Mouse (Mus musculus) megakaryocyte, embryonic 14.5 days (primary cell): ENCODE data around the gene Pip. TPM values are rescaled to one million over a fixed set of nuclear protein-coding genes. Genes with fewer than 3 reads are reported as not detected.

Experiments used
- H3K27me3 ChIP-seq: replicated peaks from 2 replicates; pipeline ENCODE3; 2012; ENCODE audit warnings: inconsistent platforms
- H3K36me3 ChIP-seq: replicated peaks from 2 replicates; pipeline ENCODE3; 2012; ENCODE audit warnings: low read length, inconsistent platforms, mixed read lengths
- H3K4me1 ChIP-seq: 2 replicates; pipeline ENCODE4 v1.6.1; 2012; ENCODE audit warnings: inconsistent platforms
- H3K4me3 ChIP-seq: replicated peaks from 2 replicates; pipeline ENCODE3; 2012; ENCODE audit warnings: moderate library complexity, mild to moderate bottlenecking, inconsistent platforms
- H3K9me3 ChIP-seq: 2 replicates; pipeline ENCODE4 v1.6.1; 2012; ENCODE audit warnings: inconsistent platforms
- FLI1 ChIP-seq: IDR thresholded peaks from 2 replicates; pipeline ENCODE4 v1.6.1; 2012; ENCODE audit warnings: low read length, inconsistent platforms, mixed read lengths
- GATA1 ChIP-seq: IDR thresholded peaks from 3 replicates; pipeline ENCODE4 v1.6.1; 2012; ENCODE audit warnings: mixed read lengths, low read length, inconsistent platforms, borderline replicate concordance
- polyA plus RNA-seq: library from polyadenylated mRNA; stranded (reverse); fragments of >175 nt; gene quantifications from 2 replicates; pipeline ENCODE4 v1.2.3, GENCODE M21; 2012; ENCODE audit warnings: low replicate concordance; ENCODE audit not compliant: insufficient read depth

Pip gene
- polyA plus RNA-seq: not detected in 2 replicates

- no peaks in the 10 kb centered on the region for H3K27me3 ChIP-seq
- TF ChIP-seq GATA1: no peak
- TF ChIP-seq FLI1: no peak
- H3K4me3 ChIP-seq: no peak within 1 kb of the TSS
- peaks cover 3% of the 10 kb centered on the region; the same call in 1 of the 2 replicates for H3K4me1 ChIP-seq
- no peaks in the 10 kb centered on the region for H3K9me3 ChIP-seq
- no peaks in the 10 kb centered on the region for H3K36me3 ChIP-seq
These were observed at the start of gene Pip for GRCm38 (mm10) chr6:41847235-41847634. Pip (plus strand) TSS chr6:41847535.

GRCm38 (mm10) chr6:41824086-41824485 lies 23.2 kb upstream of the Pip start:
- Histone ChIP-seq H3K27me3 (no peaks in the 10 kb centered on the region), H3K36me3 (no peaks in the 10 kb centered on the region), H3K9me3 (no peaks in the 10 kb centered on the region), H3K4me3 (no peak overlapping the region), H3K4me1 (peaks cover 13% of the 10 kb centered on the region)
- TF ChIP-seq FLI1: no peak
- no peak for TF ChIP-seq GATA1

- H3K36me3 ChIP-seq: no peaks in the 10 kb centered on the region
- no peak for TF ChIP-seq FLI1
- H3K4me3 ChIP-seq: no peak overlapping the region
- H3K4me1 ChIP-seq: peaks cover 16% of the 10 kb centered on the region
- no peaks in the 10 kb centered on the region for H3K9me3 ChIP-seq
- H3K27me3 ChIP-seq: no peaks in the 10 kb centered on the region
These were observed 17.8 kb upstream of the Pip start for GRCm38 (mm10) chr6:41829516-41829915.

- no peak for TF ChIP-seq GATA1
- no peak for TF ChIP-seq FLI1
- H3K27me3 ChIP-seq: no peaks in the 10 kb centered on the region
- H3K4me1 ChIP-seq: peaks cover 7% of the 10 kb centered on the region; the same call in 1 of the 2 replicates
- H3K9me3 ChIP-seq: no peaks in the 10 kb centered on the region
- H3K36me3 ChIP-seq: no peaks in the 10 kb centered on the region
- no peak within 1 kb of the TSS for H3K4me3 ChIP-seq
These were observed 5.4 kb downstream of the Pip start, which contains the start of gene Sval2 for GRCm38 (mm10) chr6:41852689-41853088. Sval2 (plus strand) TSS chr6:41852989.

- no peaks in the 10 kb centered on the region for H3K36me3 ChIP-seq
- TF ChIP-seq FLI1 (no peak), GATA1 (no peak)
- no peak overlapping the region for H3K4me3 ChIP-seq
- H3K27me3 ChIP-seq: no peaks in the 10 kb centered on the region
- no peaks in the 10 kb centered on the region for H3K9me3 ChIP-seq
- peaks cover 27% of the 10 kb centered on the region for H3K4me1 ChIP-seq
These were observed 16.7 kb downstream of the Pip start for GRCm38 (mm10) chr6:41864038-41864437.

Other genes starting within 250 kb of the Pip start
- 1.9 and 7.7 TPM in 2 replicates for gene Ephb6, start 242.1 kb upstream of the Pip start, polyA plus RNA-seq
- not detected in 2 replicates for gene Trpv6, start 211.1 kb upstream of the Pip start, polyA plus RNA-seq
- gene Trpv5, start 166.8 kb upstream of the Pip start, polyA plus RNA-seq: not detected in 2 replicates
- gene Llcfc1, start 163.1 kb upstream of the Pip start, polyA plus RNA-seq: not detected in 2 replicates
- gene Kel, start 143.2 kb upstream of the Pip start, polyA plus RNA-seq: 0.48 TPM in 1 of 2 replicates, not detected in the other
- not detected in 2 replicates for gene Olfr459, start 72.4 kb upstream of the Pip start, polyA plus RNA-seq
- gene Sval2, start 5.5 kb downstream of the Pip start, polyA plus RNA-seq: not detected in 2 replicates
- gene Sval1, start 104.1 kb downstream of the Pip start, polyA plus RNA-seq: not detected in 2 replicates
- gene Sval3, start 120.6 kb downstream of the Pip start, polyA plus RNA-seq: not detected in 2 replicates
- not detected in 2 replicates for gene Sva, start 190.9 kb downstream of the Pip start, polyA plus RNA-seq